Mouse (Mus musculus): ENCODE data around the gene Gas8. TPM values are rescaled to one million over a fixed set of nuclear protein-coding genes. Genes with fewer than 3 reads are reported as not detected.

The Gas8 gene
- polyA plus RNA-seq, 1 experiment from 2014 or later, result 3.3 TPM

DNA sequence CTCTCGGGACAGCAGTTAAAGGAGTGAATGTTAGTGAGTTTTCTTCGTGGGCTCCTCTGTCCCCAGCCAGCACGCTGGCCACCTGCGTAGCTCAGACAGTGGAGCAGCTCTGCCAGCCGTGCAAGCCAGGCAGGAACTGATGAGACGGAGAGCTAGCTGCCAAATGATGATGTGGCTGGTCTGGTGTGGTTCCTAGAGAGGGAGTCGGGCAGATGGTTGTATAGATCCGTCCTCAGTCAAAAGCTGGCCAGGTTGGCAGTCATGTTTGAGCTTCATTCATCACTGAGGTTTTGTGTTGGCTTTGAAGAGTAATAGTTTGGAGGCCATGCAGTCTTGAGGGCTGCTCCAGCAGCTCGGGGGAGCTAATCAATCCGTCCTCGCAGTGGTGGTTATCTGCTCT, 19.7 kb upstream of the Gas8 start:
- H3K27me3 ChIP-seq, result no peaks in the 10 kb centered on the region
- H3K9me3 ChIP-seq (replicated peaks), result no peaks in the 10 kb centered on the region
- H3K4me2 ChIP-seq, result no peak overlapping the region
- no peaks in the 10 kb centered on the region; the same call in 1 of the 2 replicates for H3K4me1 ChIP-seq (replicated peaks)
- no peak overlapping the region for H3K9ac ChIP-seq
- no peak overlapping the region for H3K27ac ChIP-seq (replicated peaks)
- peaks cover 91% of the 10 kb centered on the region for H3K36me3 ChIP-seq (replicated peaks)
- ATAC-seq (ENCODE audit: insufficient read depth), result no peak
- WGBS (ENCODE audit: insufficient replicate concordance), result 64% methylated on average over 11 of the region's 11 CpGs
- H3K4me3 ChIP-seq (replicated peaks), result no peak overlapping the region

DNA sequence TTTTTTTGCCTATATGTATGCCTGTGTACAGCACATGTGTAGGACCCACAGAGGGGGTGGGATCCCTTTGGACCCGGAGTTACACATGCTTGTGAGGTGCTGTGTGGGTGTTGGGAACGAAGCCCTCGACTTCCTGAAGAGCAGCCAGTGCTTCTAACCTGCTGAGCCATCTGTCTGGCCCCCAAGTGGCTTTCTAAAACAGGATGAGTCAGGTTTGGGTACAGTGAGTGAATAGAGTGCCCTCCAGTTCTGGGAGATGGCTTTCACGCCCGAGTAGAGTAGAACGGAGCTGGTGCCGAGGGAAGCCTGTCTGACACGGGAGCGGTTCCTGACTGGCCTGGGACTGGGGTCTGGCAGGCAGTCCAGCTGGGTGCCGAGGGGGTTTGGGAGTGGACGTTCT, 19.1 kb upstream of the Gas8 start:
- no peak for ATAC-seq (ENCODE audit: insufficient read depth)
- Histone ChIP-seq H3K27ac (replicated peaks) (no peak overlapping the region), H3K4me1 (replicated peaks) (no peaks in the 10 kb centered on the region; the same call in 1 of the 2 replicates), H3K4me3 (replicated peaks) (no peak overlapping the region), H3K27me3 (no peaks in the 10 kb centered on the region), H3K9ac (no peak overlapping the region), H3K9me3 (replicated peaks) (no peaks in the 10 kb centered on the region), H3K4me2 (no peak overlapping the region), H3K36me3 (replicated peaks) (peaks cover 91% of the 10 kb centered on the region)
- WGBS (ENCODE audit: insufficient replicate concordance), result 87% methylated on average over 11 of the region's 11 CpGs

DNA sequence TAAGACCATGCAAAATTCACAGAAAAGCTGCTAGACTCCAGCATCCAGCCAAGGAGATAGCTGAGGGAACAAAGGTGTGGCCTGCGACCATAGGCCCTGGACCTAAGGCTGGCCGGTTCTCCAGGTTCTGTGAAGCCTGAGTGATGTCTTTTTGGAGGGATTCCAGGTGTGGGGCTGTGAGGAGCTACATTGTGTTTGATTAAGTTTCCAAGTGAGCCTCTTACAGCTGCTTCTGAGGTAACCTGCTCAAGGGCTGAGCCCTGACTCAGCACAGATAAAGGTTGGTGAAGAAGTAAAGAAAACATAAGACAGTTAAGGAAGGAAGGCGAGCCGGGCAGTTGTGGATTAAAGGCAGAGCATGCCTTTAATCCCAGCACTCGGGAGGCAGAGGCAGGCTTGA, 16.4 kb upstream of the Gas8 start:
- no peak overlapping the region for H3K27ac ChIP-seq (replicated peaks)
- no peak overlapping the region for H3K4me2 ChIP-seq
- WGBS (ENCODE audit: insufficient replicate concordance), result 80% methylated on average over 5 of the region's 5 CpGs
- no peak for ATAC-seq (ENCODE audit: insufficient read depth)
- no peak overlapping the region for H3K9ac ChIP-seq
- no peaks in the 10 kb centered on the region for H3K9me3 ChIP-seq (replicated peaks)
- no peaks in the 10 kb centered on the region; the same call in 1 of the 2 replicates for H3K4me1 ChIP-seq (replicated peaks)
- peaks cover 77% of the 10 kb centered on the region for H3K36me3 ChIP-seq (replicated peaks)
- H3K4me3 ChIP-seq (replicated peaks), result no peak overlapping the region
- H3K27me3 ChIP-seq, result no peaks in the 10 kb centered on the region

DNA sequence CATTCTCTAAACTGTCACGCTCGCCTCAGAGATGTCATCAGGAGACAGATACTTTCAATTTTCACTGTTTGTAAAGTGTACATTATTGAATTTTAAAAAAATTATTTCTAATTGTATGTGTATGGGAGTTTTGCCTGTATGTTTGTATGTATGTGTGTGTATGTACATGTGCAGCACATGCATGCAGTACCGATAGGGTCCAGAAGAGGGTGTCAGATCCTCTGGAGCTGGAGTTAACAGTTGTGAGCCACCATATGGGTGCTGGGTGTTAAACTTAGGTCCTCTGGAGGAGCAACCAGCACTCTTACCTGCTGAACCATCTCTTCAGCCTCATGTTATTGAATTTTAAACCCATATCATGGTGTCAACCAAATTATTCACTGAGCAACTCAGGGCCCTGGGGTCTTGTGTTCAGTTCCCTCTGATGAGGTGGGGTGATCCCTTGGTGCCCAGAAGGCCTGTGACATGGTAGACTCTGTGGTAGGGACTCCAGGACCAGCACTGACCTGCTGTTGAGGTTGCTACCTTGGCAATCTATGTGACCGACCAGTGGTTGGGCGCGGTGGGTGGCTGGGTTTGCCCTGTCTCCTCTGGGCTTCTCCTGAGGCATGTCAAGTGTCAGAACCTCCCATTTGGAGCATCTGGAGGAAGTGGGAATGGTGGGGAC, 14.7 kb upstream of the Gas8 start:
- peaks cover 73% of the 10 kb centered on the region for H3K36me3 ChIP-seq (replicated peaks)

DNA sequence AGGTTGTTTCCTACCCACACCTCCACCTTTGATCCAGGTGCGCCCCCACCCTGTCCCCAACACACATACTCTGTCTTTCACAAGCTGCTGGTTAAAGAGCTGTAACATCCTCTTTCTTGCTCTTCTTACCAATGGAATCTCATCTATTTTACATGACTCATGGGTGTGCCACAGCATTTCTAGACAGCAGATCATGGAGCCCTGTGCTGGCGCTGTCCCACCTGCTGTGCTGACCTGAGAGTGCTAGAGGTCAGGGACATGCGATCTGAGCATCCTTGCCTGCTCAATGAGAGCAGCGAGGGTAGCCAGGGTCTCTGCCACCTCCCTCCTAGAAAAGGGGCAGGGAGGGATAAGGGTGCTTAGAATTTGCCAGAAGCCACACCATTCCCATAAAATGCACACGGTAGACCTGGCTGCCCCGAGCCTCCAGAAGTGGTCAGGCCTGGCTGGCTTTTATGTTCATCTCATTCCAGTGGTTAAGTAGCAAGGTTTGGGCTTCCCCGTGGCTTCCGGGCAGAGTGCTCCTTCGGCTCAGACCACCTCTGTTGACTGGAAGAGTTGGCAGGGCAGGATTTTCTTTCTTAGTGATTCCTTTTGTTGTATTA, 13.9 kb upstream of the Gas8 start:
- 78% methylated on average over 9 of the region's 9 CpGs for WGBS (ENCODE audit: insufficient replicate concordance)
- peaks cover 65% of the 10 kb centered on the region for H3K36me3 ChIP-seq (replicated peaks)
- ATAC-seq (ENCODE audit: insufficient read depth), result no peak
- no peak overlapping the region for H3K4me3 ChIP-seq (replicated peaks)
- H3K4me1 ChIP-seq (replicated peaks), result no peaks in the 10 kb centered on the region
- no peak overlapping the region for H3K27ac ChIP-seq (replicated peaks)
- no peaks in the 10 kb centered on the region for H3K9me3 ChIP-seq (replicated peaks)
- H3K4me2 ChIP-seq, result no peak overlapping the region
- H3K9ac ChIP-seq, result no peak overlapping the region
- H3K27me3 ChIP-seq, result no peaks in the 10 kb centered on the region

More for the DNA sequence above, 14.7 kb upstream of the Gas8 start:
- no peak overlapping the region for H3K4me3 ChIP-seq (replicated peaks)
- no peak overlapping the region for H3K4me2 ChIP-seq
- H3K27ac ChIP-seq (replicated peaks), result no peak overlapping the region
- H3K27me3 ChIP-seq, result no peaks in the 10 kb centered on the region
- no peak overlapping the region for H3K9ac ChIP-seq
- no peaks in the 10 kb centered on the region for H3K9me3 ChIP-seq (replicated peaks)
- ATAC-seq (ENCODE audit: insufficient read depth), result no peak
- 85% methylated on average over 6 of the region's 6 CpGs for WGBS (ENCODE audit: insufficient replicate concordance)
- H3K4me1 ChIP-seq (replicated peaks), result no peaks in the 10 kb centered on the region; the same call in 1 of the 2 replicates

DNA sequence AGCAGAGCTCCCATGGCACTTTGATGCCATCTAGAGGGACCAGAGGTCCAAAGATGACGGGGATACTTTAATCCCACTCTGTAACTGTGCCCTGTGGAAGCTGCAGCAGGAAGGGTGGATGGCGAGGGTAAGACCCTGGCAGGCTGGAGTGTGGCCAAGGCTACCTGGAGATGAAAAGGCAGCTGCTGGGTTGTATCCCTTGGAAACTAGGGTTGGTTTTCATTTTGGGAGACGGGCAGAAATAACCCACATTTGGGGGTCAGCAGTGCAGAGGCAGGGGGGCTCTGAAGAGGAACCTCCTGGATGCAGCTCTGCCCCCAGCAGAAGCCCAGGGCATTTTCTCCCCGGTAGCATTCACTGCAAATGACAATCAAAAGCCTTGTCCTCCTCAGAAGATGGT, 13.4 kb upstream of the Gas8 start:
- WGBS (ENCODE audit: insufficient replicate concordance), result 76% methylated on average over 4 of the region's 4 CpGs
- H3K27ac ChIP-seq (replicated peaks), result no peak overlapping the region
- no peak overlapping the region for H3K4me2 ChIP-seq
- no peaks in the 10 kb centered on the region for H3K4me1 ChIP-seq (replicated peaks)
- H3K4me3 ChIP-seq (replicated peaks), result no peak overlapping the region
- no peak overlapping the region for H3K9ac ChIP-seq
- no peaks in the 10 kb centered on the region for H3K9me3 ChIP-seq (replicated peaks)
- ATAC-seq (ENCODE audit: insufficient read depth), result no peak
- no peaks in the 10 kb centered on the region for H3K27me3 ChIP-seq
- peaks cover 59% of the 10 kb centered on the region for H3K36me3 ChIP-seq (replicated peaks)

DNA sequence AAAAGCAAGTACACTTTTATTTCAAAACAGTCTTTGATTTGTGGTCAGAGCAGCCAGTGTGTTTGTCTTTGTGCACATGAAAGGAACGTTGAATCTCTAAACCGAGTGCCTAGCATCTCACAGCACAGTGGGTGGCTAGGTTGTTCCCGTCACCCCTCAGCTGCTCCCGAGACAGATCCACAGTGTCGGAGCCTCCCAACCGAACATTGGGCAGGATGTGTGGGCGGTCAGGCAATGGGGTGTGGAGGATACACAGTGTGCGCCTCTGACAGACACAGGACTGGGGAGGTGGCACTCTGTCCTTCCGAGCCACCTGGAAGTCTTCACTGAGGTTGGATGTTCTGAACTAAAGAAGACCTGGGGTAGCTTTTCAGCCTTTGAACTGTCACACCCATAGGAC, 12.9 kb upstream of the Gas8 start:
- no peaks in the 10 kb centered on the region for H3K9me3 ChIP-seq (replicated peaks)
- peaks cover 55% of the 10 kb centered on the region for H3K36me3 ChIP-seq (replicated peaks)
- H3K4me2 ChIP-seq, result no peak overlapping the region
- 0 out of 2 replicates have a peak, but pooled peaks cover 1% of the 10 kb centered on the region for H3K27me3 ChIP-seq
- WGBS (ENCODE audit: insufficient replicate concordance), result 76% methylated on average over 9 of the region's 9 CpGs
- H3K9ac ChIP-seq, result no peak overlapping the region
- H3K4me1 ChIP-seq (replicated peaks), result no peaks in the 10 kb centered on the region
- no peak overlapping the region for H3K4me3 ChIP-seq (replicated peaks)
- no peak overlapping the region for H3K27ac ChIP-seq (replicated peaks)
- ATAC-seq (ENCODE audit: insufficient read depth), result no peak

DNA sequence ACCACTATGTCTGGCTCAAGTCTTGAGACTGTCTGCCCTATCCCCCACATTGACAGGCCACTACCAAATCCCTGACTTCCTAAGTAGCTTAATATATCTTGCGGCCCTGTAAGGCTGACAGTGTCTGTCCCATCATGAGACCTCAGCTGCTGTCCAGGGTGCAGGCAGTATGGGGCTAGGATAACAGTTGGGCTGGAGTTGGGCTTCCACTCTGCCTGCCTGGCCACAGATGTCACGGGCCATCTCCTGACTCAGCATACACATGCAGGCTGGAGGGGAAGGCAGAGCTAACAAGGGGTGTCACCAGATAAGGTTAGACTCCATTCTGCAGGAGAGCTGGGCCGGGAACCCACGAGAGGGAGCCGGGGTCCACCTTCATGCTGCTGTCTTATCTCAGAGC, 11.5 kb upstream of the Gas8 start:
- ATAC-seq (ENCODE audit: insufficient read depth), result no peak
- Histone ChIP-seq H3K27me3 (peaks cover 15% of the 10 kb centered on the region; the same call in 1 of the 2 replicates), H3K4me1 (replicated peaks) (no peaks in the 10 kb centered on the region), H3K27ac (replicated peaks) (no peak overlapping the region), H3K4me2 (no peak overlapping the region), H3K9ac (no peak overlapping the region), H3K36me3 (replicated peaks) (peaks cover 41% of the 10 kb centered on the region), H3K4me3 (replicated peaks) (no peak overlapping the region), H3K9me3 (replicated peaks) (no peaks in the 10 kb centered on the region)
- 44% methylated on average over 5 of the region's 5 CpGs for WGBS (ENCODE audit: insufficient replicate concordance)

DNA sequence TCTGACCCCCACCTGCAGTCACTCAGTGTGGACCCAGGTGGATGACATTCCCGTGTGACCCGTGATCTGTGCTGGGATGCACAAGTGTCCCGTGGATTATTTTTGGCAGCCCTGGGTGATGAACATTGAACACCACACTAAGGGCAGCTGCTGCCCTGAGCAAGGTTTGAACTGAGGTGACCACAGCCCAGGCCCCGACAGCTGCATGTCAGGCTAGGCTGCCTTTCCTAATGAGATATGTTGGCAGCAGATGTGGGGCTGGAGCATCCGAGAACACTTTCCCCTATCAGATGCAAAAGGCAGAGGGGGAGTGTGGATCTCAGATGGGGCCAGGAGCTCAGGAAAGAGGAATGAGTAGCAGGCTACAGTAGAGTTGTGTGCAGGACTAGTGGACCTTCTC, 7.8 kb upstream of the Gas8 start:
- Histone ChIP-seq H3K4me3 (replicated peaks) (no peak overlapping the region), H3K9me3 (replicated peaks) (no peaks in the 10 kb centered on the region), H3K9ac (no peak overlapping the region), H3K36me3 (replicated peaks) (peaks cover 8% of the 10 kb centered on the region; the same call in 1 of the 2 replicates), H3K27me3 (peaks cover 52% of the 10 kb centered on the region), H3K4me1 (replicated peaks) (peaks cover 14% of the 10 kb centered on the region), H3K4me2 (no peak overlapping the region), H3K27ac (replicated peaks) (no peak overlapping the region)
- no peak for ATAC-seq (ENCODE audit: insufficient read depth)
- 62% methylated on average over 5 of the region's 5 CpGs for WGBS (ENCODE audit: insufficient replicate concordance)

DNA sequence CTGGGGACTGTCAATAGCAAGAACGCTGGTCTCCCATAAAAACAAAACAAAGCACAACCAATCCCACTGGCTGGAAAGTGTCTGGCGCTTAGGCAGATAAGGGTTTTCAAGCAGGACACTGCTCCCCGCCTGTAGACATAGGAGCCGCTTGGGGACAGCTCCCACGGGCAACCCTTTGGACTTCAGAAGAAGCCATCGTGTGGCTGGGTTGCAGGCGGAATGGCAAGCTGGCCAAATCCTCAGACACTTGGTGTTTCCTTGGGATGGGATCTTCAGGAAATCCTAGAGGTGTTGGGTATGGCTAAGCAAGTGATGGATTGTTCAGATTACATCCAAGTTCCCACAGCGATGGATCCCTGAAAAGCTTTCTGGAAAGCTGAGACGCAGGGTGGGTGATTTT, 4.5 kb upstream of the Gas8 start:
- 4% methylated on average over 9 of the region's 9 CpGs for WGBS (ENCODE audit: insufficient replicate concordance)
- H3K9me3 ChIP-seq (replicated peaks), result no peaks in the 10 kb centered on the region
- H3K27ac ChIP-seq (replicated peaks), result no peak overlapping the region
- H3K27me3 ChIP-seq, result peaks cover 73% of the 10 kb centered on the region
- H3K9ac ChIP-seq, result no peak overlapping the region
- H3K4me2 ChIP-seq, result peak overlapping the region; percentile 73
- H3K36me3 ChIP-seq (replicated peaks), result no peaks in the 10 kb centered on the region
- ATAC-seq (ENCODE audit: insufficient read depth), result no peak
- H3K4me1 ChIP-seq (replicated peaks), result peaks cover 27% of the 10 kb centered on the region
- no peak overlapping the region for H3K4me3 ChIP-seq (replicated peaks)

DNA sequence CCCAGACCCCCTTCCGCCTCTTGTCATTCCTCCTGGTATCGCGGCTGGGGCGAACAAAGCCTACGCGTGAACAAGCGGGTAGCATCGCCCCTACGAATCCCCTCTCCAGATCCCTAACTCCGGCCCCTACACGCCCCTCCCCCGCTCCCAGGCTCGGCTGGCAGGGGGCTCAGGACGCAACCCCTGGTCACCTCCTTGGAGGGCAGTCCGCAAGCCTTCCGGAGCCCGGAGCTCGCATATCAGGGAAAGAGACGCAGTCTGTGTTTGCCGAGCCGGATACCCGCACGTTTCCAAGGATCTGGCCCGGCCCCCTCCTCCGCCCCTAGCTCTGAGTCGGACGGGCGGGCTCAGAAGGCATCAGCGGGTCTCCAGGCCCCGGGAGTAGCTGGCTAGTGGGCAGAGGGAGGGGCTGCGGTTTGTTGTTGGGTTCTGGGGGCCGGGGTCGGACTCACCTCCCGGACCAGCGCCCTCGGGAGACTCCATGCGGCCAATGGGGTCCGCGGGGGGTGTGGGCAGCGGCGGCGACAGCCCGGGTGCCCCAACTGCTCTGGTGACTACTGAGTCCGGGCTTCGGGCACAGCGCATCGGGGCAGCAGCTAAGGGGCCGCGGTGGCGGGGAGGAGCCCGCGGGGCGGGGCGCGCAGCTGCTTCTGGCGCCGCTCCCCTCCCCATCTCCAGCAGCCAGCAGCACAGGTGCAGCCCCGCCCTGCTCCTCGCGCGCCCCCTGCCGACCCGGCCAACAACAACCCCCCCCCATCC, 3.7 kb upstream of the Gas8 start, which contains the start of gene Dbndd1:
TSS of gene Dbndd1 (minus strand) at position 683 of the 759 bp plus-strand sequence.
- H3K9me3 ChIP-seq (replicated peaks), result no peaks in the 10 kb centered on the region
- H3K9ac ChIP-seq, result no peak within 1 kb of the TSS
- peak within 1 kb of the TSS; percentile 73 for H3K4me2 ChIP-seq
- peak within 1 kb of the TSS; percentile 52 for H3K4me3 ChIP-seq (replicated peaks)
- no peaks in the 10 kb centered on the region for H3K36me3 ChIP-seq (replicated peaks)
- peaks cover 73% of the 10 kb centered on the region for H3K27me3 ChIP-seq
- peaks cover 33% of the 10 kb centered on the region for H3K4me1 ChIP-seq (replicated peaks)
- WGBS (ENCODE audit: insufficient replicate concordance), result under 1% methylated on average over 63 of the region's 63 CpGs
- ATAC-seq (ENCODE audit: insufficient read depth), result no peak
- H3K27ac ChIP-seq (replicated peaks), result no peak within 1 kb of the TSS
